Mouse (Mus musculus): ENCODE measurements around the gene Peli3. TPM values are rescaled to one million over a fixed set of nuclear protein-coding genes. Genes with fewer than 3 reads are reported as not detected.

Gene Peli3
- polyA plus RNA-seq, 1 experiment from 2014 or later, result 4.9 TPM

- DNase-seq (ENCODE audit: low spot score), result no peak
- Histone ChIP-seq H3K9ac (ENCODE audit: low read length) (no peak overlapping the region), H3K27me3 (replicated peaks; ENCODE audit: control insufficient read depth, insufficient read depth, low read length) (no peaks in the 10 kb centered on the region), H3K27ac (ENCODE audit: low read depth, low read length) (no peak overlapping the region), H3K36me3 (ENCODE audit: control insufficient read depth, insufficient read depth, low read length) (peaks cover 48% of the 10 kb centered on the region), H3K4me2 (ENCODE audit: low read length) (no peak overlapping the region), H3K9me3 (replicated peaks; ENCODE audit: control insufficient read depth, low read length) (no peaks in the 10 kb centered on the region), H3K4me3 (ENCODE audit: low read depth, low read length) (no peak overlapping the region), H3K4me1 (ENCODE audit: control insufficient read depth, insufficient read depth, low read length) (peaks cover 11% of the 10 kb centered on the region)
- ATAC-seq, result no peak
- 95% methylated on average over 11 of the region's 11 CpGs for WGBS
Measured at GRCm38 (mm10) chr19:4925121-4925860, 17.6 kb downstream of the Peli3 start.

GRCm38 (mm10) chr19:4919652-4920051 lies 23.3 kb downstream of the Peli3 start:
- 81% methylated on average over 6 of the region's 6 CpGs for WGBS
- H3K9me3 ChIP-seq (replicated peaks; ENCODE audit: control insufficient read depth, low read length), result no peaks in the 10 kb centered on the region
- H3K27me3 ChIP-seq (replicated peaks; ENCODE audit: control insufficient read depth, insufficient read depth, low read length), result no peaks in the 10 kb centered on the region
- ATAC-seq (no peak), DNase-seq (ENCODE audit: low spot score) (no peak)
- no peak overlapping the region for H3K27ac ChIP-seq (ENCODE audit: low read depth, low read length)
- no peak overlapping the region for H3K9ac ChIP-seq (ENCODE audit: low read length)
- peaks cover 91% of the 10 kb centered on the region for H3K36me3 ChIP-seq (ENCODE audit: control insufficient read depth, insufficient read depth, low read length)
- H3K4me2 ChIP-seq (ENCODE audit: low read length), result no peak overlapping the region
- H3K4me3 ChIP-seq (ENCODE audit: low read depth, low read length), result no peak overlapping the region
- H3K4me1 ChIP-seq (ENCODE audit: control insufficient read depth, insufficient read depth, low read length), result no peaks in the 10 kb centered on the region

DNA sequence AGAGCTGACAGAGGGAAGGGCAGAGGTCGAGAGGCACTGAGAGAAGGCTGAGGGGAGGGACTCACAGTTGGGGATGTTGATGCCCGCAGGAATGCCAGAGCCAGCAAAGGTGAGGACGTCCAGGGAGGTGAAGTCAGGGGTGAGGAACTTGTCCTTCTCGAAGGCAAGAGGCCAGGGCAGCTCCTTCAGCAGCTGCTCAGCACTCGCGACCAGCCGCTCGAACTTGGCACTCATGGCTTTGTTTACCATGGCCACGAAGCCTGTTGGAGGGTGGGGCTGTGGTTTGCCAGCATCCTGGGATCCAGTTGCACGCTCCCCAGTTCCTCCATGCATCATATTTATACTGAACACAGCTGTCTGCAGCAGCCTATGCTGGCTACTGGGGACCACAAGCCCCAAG lies 26.1 kb downstream of the Peli3 start:
- ATAC-seq, result no peak
- Histone ChIP-seq H3K27me3 (replicated peaks; ENCODE audit: control insufficient read depth, insufficient read depth, low read length) (no peaks in the 10 kb centered on the region), H3K36me3 (ENCODE audit: control insufficient read depth, insufficient read depth, low read length) (peaks cover 97% of the 10 kb centered on the region), H3K4me2 (ENCODE audit: low read length) (no peak overlapping the region), H3K9ac (ENCODE audit: low read length) (no peak overlapping the region), H3K4me1 (ENCODE audit: control insufficient read depth, insufficient read depth, low read length) (no peaks in the 10 kb centered on the region), H3K27ac (ENCODE audit: low read depth, low read length) (no peak overlapping the region), H3K4me3 (ENCODE audit: low read depth, low read length) (no peak overlapping the region), H3K9me3 (replicated peaks; ENCODE audit: control insufficient read depth, low read length) (no peaks in the 10 kb centered on the region)
- WGBS, result 89% methylated on average over 10 of the region's 10 CpGs
- no peak for DNase-seq (ENCODE audit: low spot score)

GRCm38 (mm10) chr19:4915924-4916603 lies 26.9 kb downstream of the Peli3 start:
- 89% methylated on average over 15 of the region's 15 CpGs for WGBS

DNA sequence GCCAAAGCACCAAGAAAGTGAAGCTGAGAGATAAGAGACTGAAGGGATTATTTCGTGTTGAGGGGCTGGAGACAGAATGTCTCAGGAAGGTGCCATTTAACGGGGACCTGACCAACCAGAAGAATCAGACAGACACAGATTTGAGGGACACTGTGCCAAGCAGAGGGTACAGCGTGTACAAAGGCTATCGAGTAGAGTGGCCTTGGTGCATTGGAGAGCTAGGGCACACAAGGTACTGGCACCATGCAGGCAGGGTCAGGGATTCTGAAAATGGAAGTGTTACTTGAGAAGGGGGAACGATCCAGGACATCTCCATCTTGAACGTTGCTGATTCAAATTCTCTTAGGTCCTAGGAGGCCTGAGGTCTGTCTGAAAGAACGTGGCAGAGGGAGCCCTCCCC lies 33.6 kb downstream of the Peli3 start:
- H3K4me3 ChIP-seq (ENCODE audit: low read depth, low read length), result no peak overlapping the region
- ATAC-seq (no peak), DNase-seq (ENCODE audit: low spot score) (no peak)
- 92% methylated on average over 7 of the region's 7 CpGs for whole genome bisulfite sequencing
- no peaks in the 10 kb centered on the region for H3K9me3 ChIP-seq (replicated peaks; ENCODE audit: control insufficient read depth, low read length)
- no peaks in the 10 kb centered on the region for H3K27me3 ChIP-seq (replicated peaks; ENCODE audit: control insufficient read depth, insufficient read depth, low read length)
- H3K9ac ChIP-seq (ENCODE audit: low read length), result no peak overlapping the region
- H3K27ac ChIP-seq (ENCODE audit: low read depth, low read length), result no peak overlapping the region
- H3K4me1 ChIP-seq (ENCODE audit: control insufficient read depth, insufficient read depth, low read length), result 0 out of 2 replicates have a peak, but pooled peaks cover 4% of the 10 kb centered on the region
- H3K36me3 ChIP-seq (ENCODE audit: control insufficient read depth, insufficient read depth, low read length), result peaks cover 61% of the 10 kb centered on the region
- H3K4me2 ChIP-seq (ENCODE audit: low read length), result no peak overlapping the region

More at GRCm38 (mm10) chr19:4915924-4916603, 26.9 kb downstream of the Peli3 start:
- Histone ChIP-seq H3K4me1 (ENCODE audit: control insufficient read depth, insufficient read depth, low read length) (no peaks in the 10 kb centered on the region), H3K9ac (ENCODE audit: low read length) (no peak overlapping the region), H3K27me3 (replicated peaks; ENCODE audit: control insufficient read depth, insufficient read depth, low read length) (no peaks in the 10 kb centered on the region), H3K27ac (ENCODE audit: low read depth, low read length) (no peak overlapping the region), H3K4me3 (ENCODE audit: low read depth, low read length) (no peak overlapping the region), H3K36me3 (ENCODE audit: control insufficient read depth, insufficient read depth, low read length) (peaks cover 96% of the 10 kb centered on the region), H3K9me3 (replicated peaks; ENCODE audit: control insufficient read depth, low read length) (no peaks in the 10 kb centered on the region), H3K4me2 (ENCODE audit: low read length) (no peak overlapping the region)
- ATAC-seq (no peak), DNase-seq (ENCODE audit: low spot score) (no peak)

GRCm38 (mm10) chr19:4908107-4908506 lies 34.8 kb downstream of the Peli3 start:
- Histone ChIP-seq H3K27ac (ENCODE audit: low read depth, low read length) (no peak overlapping the region), H3K4me1 (ENCODE audit: control insufficient read depth, insufficient read depth, low read length) (0 out of 2 replicates have a peak, but pooled peaks cover 4% of the 10 kb centered on the region), H3K27me3 (replicated peaks; ENCODE audit: control insufficient read depth, insufficient read depth, low read length) (no peaks in the 10 kb centered on the region), H3K4me3 (ENCODE audit: low read depth, low read length) (no peak overlapping the region), H3K9ac (ENCODE audit: low read length) (no peak overlapping the region), H3K9me3 (replicated peaks; ENCODE audit: control insufficient read depth, low read length) (no peaks in the 10 kb centered on the region), H3K36me3 (ENCODE audit: control insufficient read depth, insufficient read depth, low read length) (peaks cover 55% of the 10 kb centered on the region), H3K4me2 (ENCODE audit: low read length) (no peak overlapping the region)
- DNase-seq (ENCODE audit: low spot score) (peak; percentile 26), ATAC-seq (no peak)
- WGBS, result 86% methylated on average over 4 of the region's 4 CpGs

- ATAC-seq (peak; percentile 79), DNase-seq (ENCODE audit: low spot score) (peak; percentile 91)
- Histone ChIP-seq H3K27ac (ENCODE audit: low read depth, low read length) (peak within 1 kb of the TSS; percentile 71), H3K27me3 (replicated peaks; ENCODE audit: control insufficient read depth, insufficient read depth, low read length) (no peaks in the 10 kb centered on the region), H3K4me1 (ENCODE audit: control insufficient read depth, insufficient read depth, low read length) (0 out of 2 replicates have a peak, but pooled peaks cover 4% of the 10 kb centered on the region), H3K36me3 (ENCODE audit: control insufficient read depth, insufficient read depth, low read length) (peaks cover 47% of the 10 kb centered on the region), H3K4me3 (ENCODE audit: low read depth, low read length) (peak within 1 kb of the TSS; percentile 68), H3K4me2 (ENCODE audit: low read length) (peak within 1 kb of the TSS; percentile 76), H3K9me3 (replicated peaks; ENCODE audit: control insufficient read depth, low read length) (no peaks in the 10 kb centered on the region), H3K9ac (ENCODE audit: low read length) (peak within 1 kb of the TSS; percentile 69)
- WGBS, result 8% methylated on average over 31 of the region's 31 CpGs
Measured at GRCm38 (mm10) chr19:4905979-4906794, 36.7 kb downstream of the Peli3 start, which contains the start of gene Bbs1. TSS of gene Bbs1 (minus strand) at chr19:4906628.

DNA sequence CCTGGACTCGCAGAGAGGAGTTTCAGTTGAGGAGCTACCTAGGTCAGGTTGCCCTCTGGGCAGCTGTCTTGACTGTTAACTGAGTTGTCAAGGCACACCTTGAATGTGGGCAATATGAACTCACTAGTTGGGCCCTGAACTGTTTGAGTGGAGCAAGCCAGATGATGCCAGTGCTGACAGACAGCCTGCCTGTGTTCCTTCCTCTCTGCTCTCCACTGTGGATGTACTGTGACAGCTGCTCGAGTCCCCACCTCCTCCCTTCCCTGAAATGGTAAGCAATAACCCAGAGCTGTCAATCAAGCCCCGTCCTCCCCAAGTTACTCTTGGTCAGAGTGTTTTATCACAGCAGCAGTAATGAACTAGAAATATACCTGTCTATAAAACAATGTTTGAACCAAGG lies 43.0 kb downstream of the Peli3 start:
- no peak for DNase-seq (ENCODE audit: low spot score)
- Histone ChIP-seq H3K27me3 (replicated peaks; ENCODE audit: control insufficient read depth, insufficient read depth, low read length) (no peaks in the 10 kb centered on the region), H3K4me1 (ENCODE audit: control insufficient read depth, insufficient read depth, low read length) (no peaks in the 10 kb centered on the region), H3K27ac (ENCODE audit: low read depth, low read length) (no peak overlapping the region), H3K9ac (ENCODE audit: low read length) (no peak overlapping the region), H3K4me2 (ENCODE audit: low read length) (no peak overlapping the region), H3K36me3 (ENCODE audit: control insufficient read depth, insufficient read depth, low read length) (peaks cover 58% of the 10 kb centered on the region), H3K9me3 (replicated peaks; ENCODE audit: control insufficient read depth, low read length) (no peaks in the 10 kb centered on the region), H3K4me3 (ENCODE audit: low read depth, low read length) (no peak overlapping the region)
- 85% methylated on average over 3 of the region's 3 CpGs for WGBS
- ATAC-seq, result no peak
